Mouse (Mus musculus) liver, embryonic 14.5 days (tissue): ENCODE data around the gene Epc2. TPM values are rescaled to one million over a fixed set of nuclear protein-coding genes. Genes with fewer than 3 reads are reported as not detected.

Experiments used
- ATAC-seq: fragments of 200-750 bp; cut with Nextera tagmentation; 2 replicates; pipeline ENCODE4 v1.8.0; 2017; ENCODE audit warnings: moderate number of reproducible peaks, mild to moderate bottlenecking, moderate library complexity; ENCODE audit not compliant: insufficient read depth
- DNase-seq, 3 experiments: peaks; one replicate each; pipeline ENCODE4 v3.0.0-alpha.2; 2012 to 2013; ENCODE audit warnings: low read depth in 3 of 3, low spot score in 3 of 3
- H3K27ac ChIP-seq: fragments of 300-500 bp; sonication (generic); 2 replicates; pipeline ENCODE4 v1.5.1; 2014; ENCODE audit warnings: moderate library complexity, mild to moderate bottlenecking, control low read depth, inconsistent platforms
- H3K27me3 ChIP-seq: fragments of 300-500 bp; sonication (generic); 2 replicates; pipeline ENCODE4 v1.6.1; 2014; ENCODE audit warnings: mild to moderate bottlenecking, low read length, moderate library complexity; ENCODE audit not compliant: control insufficient read depth, insufficient read depth
- H3K36me3 ChIP-seq: fragments of 300-500 bp; sonication (generic); replicated peaks from 2 replicates; pipeline ENCODE4 v1.6.1; 2014; ENCODE audit warnings: low read depth; ENCODE audit not compliant: control insufficient read depth, insufficient read depth
- H3K4me1 ChIP-seq, 2 experiments: fragments of 200-500 bp in 1 of 2; fragments of 300-500 bp in 1 of 2; sonication (generic) in 1 of 2; replicated peaks; 2 replicates each; pipeline ENCODE4 v1.6.1; 2012 to 2014; ENCODE audit warnings: antibody characterized with exemption in 1 of 2, inconsistent platforms in 1 of 2, low read length in 1 of 2; ENCODE audit not compliant: control insufficient read depth in 2 of 2, insufficient read depth in 2 of 2
- H3K4me2 ChIP-seq: fragments of 300-500 bp; sonication (generic); 2 replicates; pipeline ENCODE4 v1.6.1; 2014; ENCODE audit warnings: low read depth, mild to moderate bottlenecking, control low read depth, moderate library complexity
- H3K4me3 ChIP-seq, 2 experiments: fragments of 200-500 bp in 1 of 2; fragments of 300-500 bp in 1 of 2; sonication (generic) in 1 of 2; 2 replicates each; pipeline ENCODE4 v1.5.1; 2012 to 2014; ENCODE audit warnings: low read depth in 2 of 2, low read length in 2 of 2, mild to moderate bottlenecking in 2 of 2, control low read depth in 1 of 2, inconsistent platforms in 1 of 2, moderate library complexity in 1 of 2; ENCODE audit not compliant: insufficient read depth in 1 of 2
- H3K9ac ChIP-seq: fragments of 300-500 bp; sonication (generic); replicated peaks from 2 replicates; pipeline ENCODE4 v1.6.1; 2014; ENCODE audit warnings: mild to moderate bottlenecking, control low read depth, moderate library complexity
- H3K9me3 ChIP-seq: fragments of 300-500 bp; sonication (generic); 2 replicates; pipeline ENCODE4 v1.6.1; 2016; ENCODE audit warnings: low read length, mixed read lengths; ENCODE audit not compliant: control insufficient read depth
- CTCF ChIP-seq: IDR thresholded peaks from 2 replicates; pipeline ENCODE4 v1.5.1; 2016; ENCODE audit warnings: antibody characterized with exemption, low read depth, control low read depth
- EP300 ChIP-seq: IDR thresholded peaks from 2 replicates; pipeline ENCODE4 v1.6.1; 2016; ENCODE audit warnings: antibody characterized with exemption, low read depth
- WGBS: fragments of 180-500 bp; shearing (Covaris S2); extraction: QIAGEN DNeasy Blood & Tissue Kit; methylation state at CpG from one replicate; pipeline ENCODE4 v1.1.7; 2014; ENCODE audit not compliant: insufficient replicate concordance; 5-methylcytosine and 5-hydroxymethylcytosine counted together
- polyA plus RNA-seq, 2 experiments: library from polyadenylated mRNA; depleted of rRNA in 1 of 2; stranded (reverse) in 1 of 2; unstranded in 1 of 2; fragments of >200 nt; fragmentation: Nextera tagmentation in 1 of 2; extraction: Ambion mirVana in 1 of 2; gene quantifications; 2 replicates each; pipeline versions ENCODE4 v1.2.1 to v1.2.3; 2012 to 2014

Gene Epc2
- polyA plus RNA-seq, 2 experiments = 1.9 to 4.2 TPM

DNA sequence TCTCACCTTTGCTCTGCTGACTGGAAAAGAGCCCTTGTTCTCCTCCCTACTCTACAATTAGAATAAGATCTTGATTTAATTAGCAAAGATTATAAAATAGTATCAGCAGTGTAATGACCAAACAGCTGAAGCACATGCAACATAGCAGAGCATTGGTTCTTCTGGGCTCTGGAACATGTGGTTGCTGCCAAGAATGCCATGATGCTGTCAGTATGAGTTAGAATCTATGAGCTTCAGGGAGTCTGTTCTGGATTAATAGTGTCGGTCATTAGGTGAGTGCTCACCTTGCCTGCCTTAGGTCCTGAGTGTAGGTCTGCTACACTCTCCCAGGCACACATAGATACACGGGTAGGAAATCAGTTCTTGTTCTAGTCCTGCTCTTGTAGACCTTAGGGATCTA lies 69.1 kb downstream of the Epc2 start:
- Histone ChIP-seq H3K36me3 (no peaks in the 10 kb centered on the region), H3K4me2 (no peak overlapping the region), H3K27ac (no peak overlapping the region), H3K27me3 (no peaks in the 10 kb centered on the region), H3K4me1 (no peaks in the 10 kb centered on the region), H3K4me3 (no peak overlapping the region), H3K9me3 (no peaks in the 10 kb centered on the region), H3K9ac (no peak overlapping the region)
- DNase-seq = no peak
- ATAC-seq = no peak
- no peak for TF ChIP-seq CTCF
- TF ChIP-seq EP300 = no peak
- 72% methylated on average over 2 of the region's 2 CpGs for WGBS

DNA sequence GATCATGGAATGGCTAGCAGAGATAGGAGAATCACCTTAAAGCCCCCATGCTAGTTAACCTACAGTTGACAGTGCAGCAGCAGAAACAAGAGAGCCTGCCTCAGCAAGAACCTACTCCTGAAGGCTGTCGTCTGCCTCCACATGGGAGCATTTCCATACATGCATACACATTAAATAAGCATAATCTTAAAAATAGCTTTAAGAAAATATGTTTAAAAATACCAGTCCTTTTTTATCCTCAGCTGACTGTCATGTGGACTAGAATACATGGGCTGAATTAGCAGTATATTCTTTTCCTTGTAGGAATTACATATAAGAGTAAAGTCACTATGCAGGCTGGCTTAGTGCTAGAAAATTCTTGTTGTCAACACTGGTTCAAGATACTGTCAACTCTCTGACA lies 69.7 kb downstream of the Epc2 start:
- H3K27ac ChIP-seq = no peak overlapping the region
- ATAC-seq = no peak
- no peaks in the 10 kb centered on the region for H3K27me3 ChIP-seq
- TF ChIP-seq CTCF (no peak), EP300 (no peak)
- no peaks in the 10 kb centered on the region for H3K4me1 ChIP-seq
- H3K9ac ChIP-seq = no peak overlapping the region
- 67% methylated on average over 1 of the region's 1 CpGs for WGBS
- no peaks in the 10 kb centered on the region for H3K36me3 ChIP-seq
- H3K4me2 ChIP-seq = no peak overlapping the region
- H3K9me3 ChIP-seq = no peaks in the 10 kb centered on the region
- no peak for DNase-seq
- no peak overlapping the region for H3K4me3 ChIP-seq

DNA sequence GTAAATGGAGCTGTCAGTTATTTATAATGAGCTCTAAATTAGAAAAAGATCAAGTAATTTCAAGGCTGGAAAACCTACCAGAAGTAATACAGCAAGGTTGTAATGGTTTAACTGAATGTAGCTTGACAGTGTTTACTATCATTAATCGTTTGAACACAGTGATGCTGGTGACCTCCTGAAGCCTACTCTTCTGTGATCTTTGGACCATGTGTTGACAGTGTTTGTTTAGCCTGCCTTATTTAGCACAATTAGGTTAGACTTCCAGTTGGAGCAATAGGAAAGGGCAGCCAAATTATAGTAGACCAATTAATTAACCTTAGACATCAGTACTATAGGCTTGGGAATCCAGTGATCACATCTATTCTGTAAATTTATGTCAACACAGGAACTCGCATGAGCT lies 70.3 kb downstream of the Epc2 start:
- WGBS = 72% methylated on average over 2 of the region's 2 CpGs
- Histone ChIP-seq H3K27ac (no peak overlapping the region), H3K4me3 (no peak overlapping the region), H3K9ac (no peak overlapping the region), H3K36me3 (no peaks in the 10 kb centered on the region), H3K4me1 (no peaks in the 10 kb centered on the region), H3K27me3 (no peaks in the 10 kb centered on the region), H3K4me2 (no peak overlapping the region), H3K9me3 (no peaks in the 10 kb centered on the region)
- ATAC-seq (no peak), DNase-seq (no peak)
- TF ChIP-seq EP300 (no peak), CTCF (no peak)

DNA sequence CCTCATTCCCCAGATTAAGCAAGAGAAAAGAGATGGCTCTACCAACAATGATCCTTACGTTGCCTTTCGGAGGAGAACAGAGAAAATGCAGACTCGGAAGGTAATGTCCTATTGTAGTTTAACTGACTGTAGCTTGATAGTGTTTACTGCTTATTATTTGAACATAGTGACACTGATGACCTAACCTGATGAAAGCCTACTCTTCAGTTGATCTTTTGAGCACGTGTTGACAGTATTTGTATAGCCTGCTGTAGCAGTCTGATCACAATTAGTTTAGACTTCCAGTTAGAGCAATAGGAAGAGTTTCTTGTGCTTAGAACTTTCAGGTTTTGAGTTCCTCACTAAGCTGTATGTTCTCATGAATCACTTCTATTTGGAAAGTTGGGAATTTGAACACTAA lies 71.3 kb downstream of the Epc2 start:
- H3K4me1 ChIP-seq = no peaks in the 10 kb centered on the region
- DNase-seq = no peak
- no peak for ATAC-seq
- no peak overlapping the region for H3K4me3 ChIP-seq
- no peaks in the 10 kb centered on the region for H3K36me3 ChIP-seq
- no peaks in the 10 kb centered on the region for H3K9me3 ChIP-seq
- H3K9ac ChIP-seq = no peak overlapping the region
- 73% methylated on average over 4 of the region's 4 CpGs for WGBS
- H3K27me3 ChIP-seq = no peaks in the 10 kb centered on the region
- no peak overlapping the region for H3K27ac ChIP-seq
- H3K4me2 ChIP-seq = no peak overlapping the region
- no peak for TF ChIP-seq EP300
- no peak for TF ChIP-seq CTCF

DNA sequence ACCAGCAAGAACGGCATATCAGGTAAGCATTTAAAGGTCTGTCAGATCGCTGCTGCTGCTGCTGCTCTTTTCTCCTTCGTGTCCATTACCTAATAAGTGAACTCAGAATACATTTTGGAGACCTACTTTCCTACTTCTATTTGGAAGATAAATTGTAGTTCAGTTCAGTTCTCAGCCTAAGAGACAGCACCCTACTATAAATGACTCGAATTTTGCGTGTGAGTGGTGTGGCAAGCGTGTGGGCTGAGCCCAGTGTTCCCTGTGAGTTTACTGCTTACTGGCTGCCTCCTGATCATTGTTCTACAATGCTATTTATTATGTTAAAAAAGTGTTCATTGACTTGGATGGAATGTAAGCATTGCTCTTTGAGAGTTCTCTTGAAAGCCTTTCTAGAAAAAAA lies 85.9 kb downstream of the Epc2 start:
- Histone ChIP-seq H3K9ac (no peak overlapping the region), H3K4me1 (no peaks in the 10 kb centered on the region; a peak in 1 of 4 replicates), H3K27ac (no peak overlapping the region), H3K4me2 (no peak overlapping the region), H3K9me3 (no peaks in the 10 kb centered on the region), H3K36me3 (peaks cover 12% of the 10 kb centered on the region), H3K4me3 (no peak overlapping the region), H3K27me3 (no peaks in the 10 kb centered on the region)
- TF ChIP-seq CTCF = no peak
- TF ChIP-seq EP300 = no peak
- no peak for DNase-seq
- no peak for ATAC-seq
- 86% methylated on average over 6 of the region's 6 CpGs for WGBS

DNA sequence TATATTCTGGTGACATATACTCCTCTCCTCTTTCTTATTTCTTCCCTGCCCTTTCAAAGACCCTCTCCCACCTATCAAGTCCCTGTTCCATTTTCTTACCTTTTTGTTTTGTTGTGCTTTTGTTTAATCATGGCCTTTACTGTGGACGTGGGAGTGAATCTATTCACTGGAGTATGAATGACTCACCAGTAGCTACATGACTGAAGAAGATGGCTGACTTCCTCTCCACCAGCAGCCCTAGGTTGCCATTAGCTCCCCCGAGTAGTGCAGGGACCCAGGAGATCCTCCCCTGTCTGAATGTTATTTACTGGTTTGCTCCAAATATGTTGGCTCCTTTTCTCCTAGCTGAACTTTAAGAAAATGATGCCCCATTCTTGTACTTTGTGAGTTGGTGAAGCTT lies 86.8 kb downstream of the Epc2 start:
- Histone ChIP-seq H3K4me1 (no peaks in the 10 kb centered on the region; a peak in 1 of 4 replicates), H3K36me3 (peaks cover 10% of the 10 kb centered on the region), H3K27me3 (no peaks in the 10 kb centered on the region), H3K9me3 (no peaks in the 10 kb centered on the region), H3K4me2 (no peak overlapping the region), H3K27ac (no peak overlapping the region), H3K4me3 (no peak overlapping the region), H3K9ac (no peak overlapping the region)
- TF ChIP-seq EP300 (no peak), CTCF (no peak)
- WGBS = 64% methylated on average over 2 of the region's 2 CpGs
- ATAC-seq (no peak), DNase-seq (no peak)
